Mouse (Mus musculus) heart, embryonic 12.5 days (tissue): ENCODE results near the gene Caap1. TPM values are rescaled to one million over a fixed set of nuclear protein-coding genes. Genes with fewer than 3 reads are reported as not detected.

ENCODE experiments used
- ATAC-seq: fragments of 200-750 bp; cut with Nextera tagmentation; 2 replicates; pipeline ENCODE4 v1.8.0; 2017; ENCODE audit warnings: moderate TSS enrichment, moderate library complexity; ENCODE audit not compliant: insufficient number of reproducible peaks, low FRiP score
- H3K27ac ChIP-seq: fragments of 300-500 bp; sonication (generic); 2 replicates; pipeline ENCODE4 v1.5.1; 2016; ENCODE audit warnings: mild to moderate bottlenecking, moderate library complexity; ENCODE audit not compliant: poor library complexity, severe bottlenecking
- H3K27me3 ChIP-seq: fragments of 300-500 bp; sonication (generic); replicated peaks from 2 replicates; pipeline ENCODE4 v1.6.1; 2016; ENCODE audit warnings: mild to moderate bottlenecking, moderate library complexity
- H3K36me3 ChIP-seq: fragments of 300-500 bp; sonication (generic); 2 replicates; pipeline ENCODE4 v1.6.1; 2016; ENCODE audit warnings: mild to moderate bottlenecking, moderate library complexity
- H3K4me1 ChIP-seq: fragments of 300-500 bp; sonication (generic); replicated peaks from 2 replicates; pipeline ENCODE4 v1.6.1; 2016; ENCODE audit warnings: mild to moderate bottlenecking
- H3K4me2 ChIP-seq: fragments of 300-500 bp; sonication (generic); 2 replicates; pipeline ENCODE4 v1.6.1; 2016; ENCODE audit warnings: mild to moderate bottlenecking, moderate library complexity
- H3K4me3 ChIP-seq: fragments of 300-500 bp; sonication (generic); 2 replicates; pipeline ENCODE4 v1.5.1; 2016; ENCODE audit warnings: mild to moderate bottlenecking
- H3K9ac ChIP-seq: fragments of 300-500 bp; sonication (generic); 2 replicates; pipeline ENCODE4 v1.6.1; 2016; ENCODE audit warnings: mild to moderate bottlenecking, moderate library complexity
- H3K9me3 ChIP-seq: fragments of 300-500 bp; sonication (generic); replicated peaks from 2 replicates; pipeline ENCODE4 v1.6.1; 2016; ENCODE audit warnings: mild to moderate bottlenecking, moderate library complexity
- WGBS: fragments of 180-500 bp; shearing (Covaris S2); methylation state at CpG from one replicate; pipeline ENCODE4 v1.1.7; 2016; 5-methylcytosine and 5-hydroxymethylcytosine counted together
- polyA plus RNA-seq: library from polyadenylated mRNA; unstranded; fragments of >200 nt; fragmentation: Nextera tagmentation; extraction: Ambion mirVana; gene quantifications from 2 replicates; pipeline ENCODE4 v1.2.1, GENCODE M21; 2016

Gene Caap1
- polyA plus RNA-seq = 15.8 and 16.6 TPM in 2 replicates

- H3K27me3 ChIP-seq = no peaks in the 10 kb centered on the region
- no peaks in the 10 kb centered on the region for H3K36me3 ChIP-seq
- ATAC-seq = peak; percentile 93
- peak within 1 kb of the TSS; percentile 79 for H3K27ac ChIP-seq
- peak within 1 kb of the TSS; percentile 96 for H3K9ac ChIP-seq
- H3K4me2 ChIP-seq = peak within 1 kb of the TSS; percentile 72
- H3K9me3 ChIP-seq = no peaks in the 10 kb centered on the region
- peak within 1 kb of the TSS; percentile 100 for H3K4me3 ChIP-seq
- H3K4me1 ChIP-seq = peaks cover 8% of the 10 kb centered on the region; the same call in 1 of the 2 replicates
- WGBS = 1% methylated on average over 83 of the region's 83 CpGs
Measured at GRCm38 (mm10) chr4:94556265-94557054, at the start of gene Caap1, which contains the start of gene Gm10306. Caap1 (minus strand) TSS chr4:94556796. Gm10306 (plus strand) TSS chr4:94556546.

- H3K4me3 ChIP-seq = no peak overlapping the region
- H3K9me3 ChIP-seq = no peaks in the 10 kb centered on the region
- peaks cover 12% of the 10 kb centered on the region for H3K4me1 ChIP-seq
- H3K27ac ChIP-seq = no peak overlapping the region
- 88% methylated on average over 2 of the region's 2 CpGs for WGBS
- no peaks in the 10 kb centered on the region for H3K36me3 ChIP-seq
- H3K4me2 ChIP-seq = no peak overlapping the region
- no peaks in the 10 kb centered on the region for H3K27me3 ChIP-seq
- H3K9ac ChIP-seq = no peak overlapping the region
- ATAC-seq = no peak
Measured at GRCm38 (mm10) chr4:94605591-94605990, 49.0 kb upstream of the Caap1 start.

GRCm38 (mm10) chr4:94604452-94605019 is 47.9 kb upstream of the Caap1 start:
- H3K4me1 ChIP-seq = peaks cover 12% of the 10 kb centered on the region
- H3K9ac ChIP-seq = no peak overlapping the region
- no peak overlapping the region for H3K4me2 ChIP-seq
- 79% methylated on average over 2 of the region's 2 CpGs for WGBS
- no peak for ATAC-seq
- no peaks in the 10 kb centered on the region for H3K36me3 ChIP-seq
- H3K27ac ChIP-seq = no peak overlapping the region
- no peaks in the 10 kb centered on the region for H3K9me3 ChIP-seq
- H3K27me3 ChIP-seq = no peaks in the 10 kb centered on the region
- no peak overlapping the region for H3K4me3 ChIP-seq

- Histone ChIP-seq H3K27me3 (no peaks in the 10 kb centered on the region), H3K36me3 (no peaks in the 10 kb centered on the region), H3K9me3 (no peaks in the 10 kb centered on the region), H3K4me1 (peaks cover 12% of the 10 kb centered on the region), H3K4me3 (peak within 1 kb of the TSS; percentile 95), H3K4me2 (peak within 1 kb of the TSS; percentile 86), H3K27ac (peak within 1 kb of the TSS; percentile 81), H3K9ac (peak within 1 kb of the TSS; percentile 94)
- under 1% methylated on average over 58 of the region's 61 CpGs for WGBS
- peak; percentile 99 for ATAC-seq
Measured at GRCm38 (mm10) chr4:94603031-94603629, 46.5 kb upstream of the Caap1 start, which contains the start of gene Plaa. Plaa (minus strand) TSS chr4:94603244.

- under 1% methylated on average over 30 of the region's 33 CpGs for WGBS
- H3K27me3 ChIP-seq = no peaks in the 10 kb centered on the region
- H3K36me3 ChIP-seq = no peaks in the 10 kb centered on the region
- H3K4me2 ChIP-seq = peak overlapping the region; percentile 86
- ATAC-seq = no peak; the same call in 1 of the 2 replicates
- no peaks in the 10 kb centered on the region for H3K9me3 ChIP-seq
- peak overlapping the region; percentile 95 for H3K4me3 ChIP-seq
- H3K4me1 ChIP-seq = peaks cover 12% of the 10 kb centered on the region
- peak overlapping the region; percentile 94 for H3K9ac ChIP-seq
- H3K27ac ChIP-seq = peak overlapping the region; percentile 81
Measured at GRCm38 (mm10) chr4:94602496-94603030, 46.0 kb upstream of the Caap1 start.

GRCm38 (mm10) chr4:94601395-94601794 is 44.8 kb upstream of the Caap1 start:
- no peak for ATAC-seq
- H3K4me3 ChIP-seq = 0 out of 2 replicates have a peak overlapping the region, but pooled peaks have one; percentile 21

GRCm38 (mm10) chr4:94592709-94593108 is 36.1 kb upstream of the Caap1 start:
- Histone ChIP-seq H3K4me3 (no peak overlapping the region), H3K36me3 (peaks cover 1% of the 10 kb centered on the region; the same call in 1 of the 2 replicates), H3K27me3 (no peaks in the 10 kb centered on the region), H3K9ac (no peak overlapping the region), H3K27ac (no peak overlapping the region), H3K4me1 (peaks cover 8% of the 10 kb centered on the region), H3K4me2 (no peak overlapping the region), H3K9me3 (no peaks in the 10 kb centered on the region)
- ATAC-seq = no peak

More at GRCm38 (mm10) chr4:94601395-94601794, 44.8 kb upstream of the Caap1 start:
- WGBS = 88% methylated on average over 4 of the region's 4 CpGs
- Histone ChIP-seq H3K4me1 (peaks cover 12% of the 10 kb centered on the region), H3K4me2 (peak overlapping the region; percentile 29; the same call in 1 of the 2 replicates), H3K9me3 (no peaks in the 10 kb centered on the region), H3K36me3 (no peaks in the 10 kb centered on the region), H3K27me3 (no peaks in the 10 kb centered on the region), H3K9ac (no peak overlapping the region), H3K27ac (no peak overlapping the region)

GRCm38 (mm10) chr4:94591765-94592381 is 35.3 kb upstream of the Caap1 start:
- H3K9ac ChIP-seq = no peak overlapping the region
- peaks cover 3% of the 10 kb centered on the region; the same call in 1 of the 2 replicates for H3K36me3 ChIP-seq
- H3K4me2 ChIP-seq = no peak overlapping the region
- no peaks in the 10 kb centered on the region for H3K9me3 ChIP-seq
- H3K27me3 ChIP-seq = no peaks in the 10 kb centered on the region
- H3K27ac ChIP-seq = no peak overlapping the region
- WGBS = 64% methylated on average over 4 of the region's 4 CpGs
- peaks cover 8% of the 10 kb centered on the region for H3K4me1 ChIP-seq
- no peak for ATAC-seq
- H3K4me3 ChIP-seq = no peak overlapping the region

- peaks cover 45% of the 10 kb centered on the region for H3K36me3 ChIP-seq
- no peak overlapping the region for H3K4me2 ChIP-seq
- H3K27me3 ChIP-seq = no peaks in the 10 kb centered on the region
- no peak overlapping the region for H3K9ac ChIP-seq
- H3K27ac ChIP-seq = no peak overlapping the region
- ATAC-seq = no peak
- H3K9me3 ChIP-seq = no peaks in the 10 kb centered on the region
- no peaks in the 10 kb centered on the region for H3K4me1 ChIP-seq
- WGBS = 93% methylated on average over 4 of the region's 4 CpGs
- H3K4me3 ChIP-seq = no peak overlapping the region
Measured at GRCm38 (mm10) chr4:94572677-94573076, 16.1 kb upstream of the Caap1 start.

- H3K9me3 ChIP-seq = no peaks in the 10 kb centered on the region
- H3K4me2 ChIP-seq = no peak overlapping the region
- no peak overlapping the region for H3K27ac ChIP-seq
- no peak for ATAC-seq
- H3K4me3 ChIP-seq = no peak overlapping the region
- peaks cover 13% of the 10 kb centered on the region for H3K36me3 ChIP-seq
- H3K4me1 ChIP-seq = no peaks in the 10 kb centered on the region
- H3K9ac ChIP-seq = no peak overlapping the region
- H3K27me3 ChIP-seq = no peaks in the 10 kb centered on the region
Measured at GRCm38 (mm10) chr4:94564297-94564696, 7.7 kb upstream of the Caap1 start.
